Mouse (Mus musculus) heart, postnatal 25 days (tissue): ENCODE results near the gene Ago4. TPM values are rescaled to one million over a fixed set of nuclear protein-coding genes. Genes with fewer than 3 reads are reported as not detected.
"Not testable (repeated sequence)": the region's sequence is repeated elsewhere in the genome, so short reads cannot be mapped to it uniquely, and the experiment has no call there.

Experiments
- DNase-seq: peaks from one replicate; pipeline ENCODE4 v3.0.0; 2022; ENCODE audit warnings: low spot score
- intact Hi-C: fragments of 180-260 bp; cut with DNase I; formaldehyde crosslinking; loops from one replicate; pipeline ENCODE4 v1.15.1; 2025
- total RNA-seq, 2 experiments: library from RNA; stranded (reverse); gene quantifications; 2 replicates each; pipeline ENCODE4 v1.2.3; 2021

Ago4 gene
- 1 to 10 TPM; 7.5 to 7.9 TPM for total RNA-seq

- intact Hi-C loops, result no loop called here
- DNase-seq, result peak; percentile 21
Observed at GRCm38 (mm10) chr4:126532827-126533728, at the start of gene Ago4. Ago4 (minus strand) TSS chr4:126533472.

- intact Hi-C loops, result no loop called here
- DNase-seq, result no peak
Observed at GRCm38 (mm10) chr4:126579077-126579476, 45.8 kb upstream of the Ago4 start.

DNA sequence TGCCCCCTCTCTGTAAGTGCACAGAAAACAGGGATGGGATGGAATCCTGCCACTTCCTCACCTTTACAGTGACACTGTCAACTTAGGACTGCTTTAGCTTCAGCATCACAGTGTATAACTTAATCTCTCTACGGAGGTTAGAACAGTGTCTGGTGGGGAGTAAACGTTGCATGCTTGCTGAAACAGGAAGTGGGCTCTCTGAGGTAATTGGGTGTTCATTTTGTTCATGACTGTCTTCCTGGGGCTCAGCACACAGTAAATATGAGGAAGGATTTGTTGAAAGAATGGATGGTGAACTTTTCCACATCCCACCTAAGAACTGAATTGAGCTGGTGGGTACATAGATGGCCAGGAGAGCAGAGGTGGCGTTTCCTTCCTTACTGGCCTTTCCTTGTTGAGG lies 44.6 kb upstream of the Ago4 start:
- intact Hi-C loops, result no loop called here
- no peak for DNase-seq

DNA sequence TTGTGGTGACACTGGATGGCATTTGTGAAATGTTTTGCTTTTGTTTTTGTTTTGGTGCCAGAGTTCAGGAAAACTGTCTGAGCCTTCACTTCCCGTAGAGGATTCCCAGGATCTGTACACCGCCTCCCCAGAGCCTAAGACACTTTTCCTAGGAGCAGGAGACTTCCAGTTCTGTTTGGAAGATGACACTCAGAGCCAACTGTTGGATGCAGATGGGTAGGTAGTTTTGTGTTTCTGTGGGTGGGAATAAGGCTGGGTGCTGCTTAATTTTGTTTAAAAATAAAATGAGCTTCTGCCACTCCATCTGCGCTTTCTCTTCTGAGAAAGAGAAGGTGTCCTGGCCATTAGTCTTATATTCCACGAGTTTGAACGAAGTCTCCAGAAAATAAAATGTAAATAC lies 43.0 kb upstream of the Ago4 start:
- DNase-seq, result no peak
- intact Hi-C loops, result no loop called here

GRCm38 (mm10) chr4:126569783-126570182 lies 36.5 kb upstream of the Ago4 start:
- DNase-seq, result no peak
- intact Hi-C loops, result no loop called here

DNA sequence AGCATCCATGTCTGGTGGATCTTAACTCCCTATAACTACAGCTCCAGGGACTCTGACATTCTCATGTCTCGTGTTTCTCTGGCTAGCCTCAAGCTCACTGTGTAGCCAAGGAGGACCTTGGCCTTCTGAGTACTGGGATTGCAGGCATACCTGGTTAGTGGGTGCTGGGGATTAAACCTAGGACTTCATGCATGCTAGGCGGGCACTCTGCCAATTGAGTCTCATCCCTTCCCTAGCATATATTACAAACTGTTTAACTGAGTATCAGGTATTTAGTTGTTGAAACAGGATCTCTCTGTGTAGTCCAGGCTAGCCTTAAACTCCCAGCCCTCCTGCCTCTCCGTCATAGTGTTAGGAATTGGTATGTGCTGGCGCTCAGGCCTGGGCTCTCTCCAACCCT lies 34.0 kb upstream of the Ago4 start:
- intact Hi-C loops, result no loop called here

GRCm38 (mm10) chr4:126563798-126564197 lies 30.5 kb upstream of the Ago4 start:
- DNase-seq, result no peak
- intact Hi-C loops, result no loop called here

More for the DNA sequence above, 34.0 kb upstream of the Ago4 start:
- DNase-seq, result no peak

GRCm38 (mm10) chr4:126556809-126557711 lies 23.8 kb upstream of the Ago4 start, which contains the start of gene Clspn:
Clspn (plus strand) TSS chr4:126556935.
- DNase-seq, result peak; percentile 74
- intact Hi-C loops, result loop anchor here (5.0 to 10.0 kb wide), 2 partner anchors 120 to 688 kb away; partner anchors contain the start of genes Psmb2 and Smim12

- intact Hi-C loops, result loop anchor here (2.0 to 10.0 kb wide), 3 partner anchors 188 to 690 kb away; partner anchors contain the start of gene Smim12
- no peak for DNase-seq
Observed at GRCm38 (mm10) chr4:126554462-126554861, 21.2 kb upstream of the Ago4 start.

DNA sequence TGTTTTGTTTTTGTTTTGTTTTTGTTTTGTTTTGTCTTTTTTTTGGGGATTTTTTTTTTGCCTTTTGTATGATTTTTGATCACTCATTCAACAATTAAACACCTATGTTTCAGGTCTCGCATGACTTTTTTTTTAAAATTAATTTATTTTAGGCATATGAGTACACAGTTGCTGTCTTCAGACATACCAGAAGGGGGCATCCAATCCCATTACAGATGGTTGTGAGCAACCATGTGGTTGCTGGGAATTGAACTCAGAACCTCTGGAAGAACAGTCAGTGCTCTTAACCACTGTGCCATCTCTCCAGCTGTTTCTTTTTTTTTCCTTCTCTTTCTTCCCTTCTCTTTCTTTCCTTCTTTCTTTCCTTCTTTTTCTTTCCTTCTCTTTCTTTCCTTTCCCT lies 20.4 kb upstream of the Ago4 start:
- DNase-seq, result no peak
- intact Hi-C loops, result loop anchor here (2.0 to 10.0 kb wide), 3 partner anchors 189 to 691 kb away; partner anchors contain the start of gene Smim12

- intact Hi-C loops, result loop anchor here (10.0 kb wide), 1 partner anchor 692 kb away; the partner anchor contains the start of gene Smim12
- DNase-seq, result no peak
Observed at GRCm38 (mm10) chr4:126553105-126553504, 19.8 kb upstream of the Ago4 start.

GRCm38 (mm10) chr4:126552136-126552535 lies 18.9 kb upstream of the Ago4 start:
- intact Hi-C loops, result loop anchor here (10.0 kb wide), 1 partner anchor 693 kb away; the partner anchor contains the start of gene Smim12
- no peak for DNase-seq

DNA sequence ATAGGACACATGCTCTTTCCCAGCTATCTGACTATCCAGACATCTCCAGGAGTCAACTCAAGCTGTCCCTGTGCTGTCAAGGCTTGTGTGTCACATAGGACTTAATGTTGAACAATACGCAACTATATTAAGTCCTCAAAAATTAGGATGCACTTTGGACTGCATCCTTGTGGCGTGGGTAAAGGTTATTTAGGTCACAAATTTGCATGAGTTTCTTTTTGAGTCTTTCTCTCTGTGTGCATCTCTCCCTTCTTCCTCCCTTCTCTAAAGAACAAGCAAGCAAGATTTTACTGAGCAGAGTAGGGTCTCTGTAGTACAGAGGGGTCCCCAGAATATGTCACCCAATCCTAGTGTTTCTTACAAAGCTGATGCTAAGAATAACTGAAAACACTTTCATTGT lies 12.9 kb upstream of the Ago4 start:
- no peak for DNase-seq
- intact Hi-C loops, result no loop called here

DNA sequence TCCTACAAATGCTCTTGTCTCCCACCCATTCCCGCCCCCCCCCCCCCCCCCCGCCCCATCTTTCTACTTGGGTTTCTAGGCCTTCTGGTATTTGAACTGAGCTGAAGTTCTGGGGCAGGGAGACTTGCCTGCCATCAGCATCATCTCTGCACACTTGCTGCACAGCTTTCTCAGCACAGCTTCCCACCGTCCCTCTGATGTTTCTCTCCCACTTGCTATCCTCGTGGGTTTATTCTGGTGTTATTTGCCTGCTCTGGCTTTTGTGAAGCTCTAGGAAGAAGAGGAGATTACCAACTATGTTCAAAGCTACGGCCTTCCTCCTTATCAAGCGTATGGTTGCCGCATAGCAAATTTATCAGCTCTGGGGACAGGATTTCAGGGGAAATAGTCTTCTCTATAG lies 12.4 kb upstream of the Ago4 start:
- intact Hi-C loops, result no loop called here
- DNase-seq, result no peak

DNA sequence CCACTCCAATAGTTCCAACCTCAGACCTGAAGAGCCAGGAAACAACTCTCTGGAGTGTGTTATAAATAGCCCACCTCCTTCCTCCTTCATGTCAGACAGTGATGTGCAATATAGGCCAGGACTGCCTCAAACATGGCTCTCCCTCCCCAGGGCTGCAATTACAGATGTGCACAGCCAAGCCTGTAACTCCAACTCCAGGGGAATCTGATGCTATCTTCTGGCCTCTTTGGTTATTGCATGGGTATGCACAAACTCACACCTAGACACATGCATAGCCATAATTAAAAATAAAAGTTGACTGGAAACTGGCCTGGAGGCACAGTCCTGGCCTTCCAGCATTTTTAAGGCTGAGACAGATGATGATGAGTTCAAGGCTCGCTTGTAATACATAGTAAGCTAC lies 11.7 kb upstream of the Ago4 start:
- intact Hi-C loops, result no loop called here

GRCm38 (mm10) chr4:126542838-126543237 lies 9.6 kb upstream of the Ago4 start:
- intact Hi-C loops, result no loop called here
- no peak for DNase-seq

More for the DNA sequence above, 11.7 kb upstream of the Ago4 start:
- DNase-seq, result no peak

GRCm38 (mm10) chr4:126540487-126541071 lies 7.3 kb upstream of the Ago4 start:
- no peak for DNase-seq
- intact Hi-C loops, result no loop called here

DNA sequence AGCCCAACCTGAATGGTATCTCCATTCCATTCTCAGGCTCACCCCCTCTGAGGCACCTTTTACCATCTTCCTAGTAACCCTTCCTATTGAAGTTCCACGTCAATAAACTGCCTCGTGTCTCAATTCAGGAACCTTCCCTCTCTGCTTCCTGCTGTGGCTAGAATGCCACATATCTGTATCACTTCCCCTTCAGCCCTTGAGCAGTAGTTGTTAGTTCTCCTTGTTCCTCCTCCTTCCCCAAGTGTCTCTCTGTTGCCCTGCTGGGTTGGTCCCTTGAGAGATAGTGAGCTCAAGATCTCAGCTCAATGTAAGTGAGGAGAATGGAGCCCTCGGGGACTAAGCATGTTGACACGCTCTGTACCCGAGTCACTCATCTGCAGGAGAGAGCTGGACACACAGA lies 3.6 kb upstream of the Ago4 start:
- intact Hi-C loops, result no loop called here
- DNase-seq, result no peak

- intact Hi-C loops, DNase-seq: not testable (repeated sequence)
Observed at GRCm38 (mm10) chr4:126535631-126536030, 2.4 kb upstream of the Ago4 start.

- intact Hi-C loops, result no loop called here
- DNase-seq, result no peak
Observed at GRCm38 (mm10) chr4:126533729-126534070, 428 bp upstream of the Ago4 start.
